13 mouse cellular contexts compared by ENCODE assay signal in genomic region chr8:71715531-71715930, GRCm38 (mm10). TPM values are rescaled to one million over a fixed set of nuclear protein-coding genes. Genes with fewer than 3 reads are reported as not detected.
"Had no signal": no experiment of that assay in that cellular context is flagged by ENCODE, and none has a peak within 500 bp of the region (broad histone marks: within the 10 kb centered on the region; RNA-seq: fewer than 3 reads in every experiment).

No protein-coding gene starts in this region.

- H3K27me3 ChIP-seq: neural tube, embryonic 13.5 days had no signal

- H3K4me3 ChIP-seq: layer of hippocampus, adult 2 months; midbrain, embryonic 10.5 days; neural tube, embryonic 13.5 days had no signal

- H3K4me2 ChIP-seq: liver, embryonic 11.5 days; lung, embryonic 14.5 days; neural tube, embryonic 13.5 days had no signal

- H3K27ac ChIP-seq: layer of hippocampus, adult 2 months; midbrain, embryonic 10.5 days; neural tube, embryonic 13.5 days had no signal

- ATAC-seq: midbrain, embryonic 16.5 days had no signal

- H3K9me3 ChIP-seq: midbrain, embryonic 10.5 days; neural tube, embryonic 13.5 days had no signal

- H3K9ac ChIP-seq: lung, embryonic 14.5 days; neural tube, embryonic 13.5 days had no signal

- DNase-seq: kidney, postnatal 10 days; kidney, postnatal 4 days; lung, embryonic 14.5 days; lung, postnatal 10 days; lung, postnatal 4 days; retina, postnatal 1 day; right cerebral cortex, postnatal 25 days had no signal

RNA-seq across cellular contexts. Expression of gene Insl3, which starts 26.5 kb away (rescaled TPM):
- polyA plus RNA-seq: limb, embryonic 11.5 days had no signal
